Mouse (Mus musculus) myocyte (in vitro differentiated cells): ENCODE measurements around the gene Tnfaip2. TPM values are rescaled to one million over a fixed set of nuclear protein-coding genes. Genes with fewer than 3 reads are reported as not detected.

ENCODE experiments used
- H3K27me3 ChIP-seq: one replicate; pipeline ENCODE4 v1.6.1; 2011; ENCODE audit not compliant: control insufficient read depth, insufficient read depth, insufficient read length
- H3K36me3 ChIP-seq: one replicate; pipeline ENCODE4 v1.6.1; 2011; ENCODE audit not compliant: control insufficient read depth, insufficient read depth
- H3K4me2 ChIP-seq: one replicate; pipeline ENCODE4 v1.6.1; 2011; ENCODE audit warnings: low read depth, control low read depth
- H3K4me3 ChIP-seq: one replicate; pipeline ENCODE4 v1.5.1; 2011; ENCODE audit warnings: mild to moderate bottlenecking, control low read depth, moderate library complexity
- H3K79me2 ChIP-seq: one replicate; pipeline ENCODE4 v1.6.1; 2011; ENCODE audit not compliant: control insufficient read depth, insufficient read depth
- H3ac ChIP-seq: one replicate; pipeline ENCODE4 v1.6.1; 2011; ENCODE audit not compliant: control insufficient read depth, insufficient read length
- CEBPB ChIP-seq: IDR thresholded peaks from 2 replicates; pipeline ENCODE4 v1.6.1; 2011; ENCODE audit warnings: mild to moderate bottlenecking, moderate library complexity; ENCODE audit not compliant: poor library complexity, insufficient read depth, severe bottlenecking
- E2F4 ChIP-seq: IDR thresholded peaks from one replicate; pipeline ENCODE4 v1.6.1; 2011; ENCODE audit warnings: mild to moderate bottlenecking, control low read depth, moderate library complexity; ENCODE audit not compliant: insufficient read depth
- MAX ChIP-seq: IDR thresholded peaks from one replicate; pipeline ENCODE4 v1.6.1; 2011; ENCODE audit warnings: low read depth, mild to moderate bottlenecking, control low read depth
- MYOD1 ChIP-seq, 3 experiments: IDR thresholded peaks; one replicate each; pipeline ENCODE4 v1.6.1; 2011; ENCODE audit warnings: control low read depth in 2 of 3, low read depth in 2 of 3, mild to moderate bottlenecking in 2 of 3, moderate library complexity in 1 of 3; ENCODE audit not compliant: insufficient read length in 2 of 3, control insufficient read depth in 1 of 3
- MYOG ChIP-seq, 3 experiments: IDR thresholded peaks; one replicate each; pipeline ENCODE4 v1.6.1; 2011; ENCODE audit warnings: control low read depth in 2 of 3, low read depth in 2 of 3, mild to moderate bottlenecking in 2 of 3; ENCODE audit not compliant: insufficient read length in 2 of 3, control insufficient read depth in 1 of 3, insufficient read depth in 1 of 3
- POLR2A ChIP-seq: IDR thresholded peaks from one replicate; pipeline ENCODE4 v1.6.1; 2011; ENCODE audit warnings: low read depth, mild to moderate bottlenecking, control low read depth, moderate library complexity; ENCODE audit not compliant: insufficient read length
- POLR2AphosphoS2 ChIP-seq: IDR thresholded peaks from one replicate; pipeline ENCODE4 v1.6.1; 2011; ENCODE audit warnings: low read depth, control low read depth; ENCODE audit not compliant: insufficient read length
- REST ChIP-seq: IDR thresholded peaks from one replicate; pipeline ENCODE4 v1.6.1; 2011; ENCODE audit warnings: mild to moderate bottlenecking, control low read depth, moderate library complexity; ENCODE audit not compliant: insufficient read depth, insufficient read length
- SRF ChIP-seq: IDR thresholded peaks from one replicate; pipeline ENCODE4 v1.6.1; 2011; ENCODE audit warnings: low read depth; ENCODE audit not compliant: control insufficient read depth, insufficient read length
- TCF12 ChIP-seq: IDR thresholded peaks from one replicate; pipeline ENCODE4 v1.6.1; 2011; ENCODE audit warnings: mild to moderate bottlenecking, control low read depth; ENCODE audit not compliant: poor library complexity, insufficient read depth, severe bottlenecking
- TCF3 ChIP-seq: IDR thresholded peaks from one replicate; pipeline ENCODE4 v1.6.1; 2011; ENCODE audit warnings: low read depth, control low read depth; ENCODE audit not compliant: insufficient read length
- USF1 ChIP-seq: IDR thresholded peaks from one replicate; pipeline ENCODE4 v1.6.1; 2011; ENCODE audit warnings: low read depth, mild to moderate bottlenecking, control low read depth, moderate library complexity
- polyA plus RNA-seq: library from polyadenylated mRNA; unstranded; fragments of >200 nt; fragmentation: generic; extraction: Trizol; gene quantifications from one replicate; pipeline ENCODE4 v1.2.1, GENCODE M21; 2012; ENCODE audit warnings: missing spikeins

The Tnfaip2 gene
- polyA plus RNA-seq, 1 experiment = 169 TPM

GRCm38 (mm10) chr12:111428364-111428763, 13.9 kb upstream of the Tnfaip2 start:
- H3K79me2 ChIP-seq = no peaks in the 10 kb centered on the region
- H3K36me3 ChIP-seq = no peaks in the 10 kb centered on the region
- H3K4me2 ChIP-seq = peak overlapping the region; percentile 98
- H3K4me3 ChIP-seq = peak overlapping the region; percentile 39
- no peaks in the 10 kb centered on the region for H3K27me3 ChIP-seq
- TF ChIP-seq MYOD1 (IDR thresholded peaks at IDR 0.05; ENCODE audit: control insufficient read depth in 1 of 3, insufficient read length in 2 of 3, low read depth in 2 of 3) = no peak
- TF ChIP-seq CEBPB = no peak
- TF ChIP-seq TCF12 = no peak
- no peak overlapping the region for H3ac ChIP-seq

DNA sequence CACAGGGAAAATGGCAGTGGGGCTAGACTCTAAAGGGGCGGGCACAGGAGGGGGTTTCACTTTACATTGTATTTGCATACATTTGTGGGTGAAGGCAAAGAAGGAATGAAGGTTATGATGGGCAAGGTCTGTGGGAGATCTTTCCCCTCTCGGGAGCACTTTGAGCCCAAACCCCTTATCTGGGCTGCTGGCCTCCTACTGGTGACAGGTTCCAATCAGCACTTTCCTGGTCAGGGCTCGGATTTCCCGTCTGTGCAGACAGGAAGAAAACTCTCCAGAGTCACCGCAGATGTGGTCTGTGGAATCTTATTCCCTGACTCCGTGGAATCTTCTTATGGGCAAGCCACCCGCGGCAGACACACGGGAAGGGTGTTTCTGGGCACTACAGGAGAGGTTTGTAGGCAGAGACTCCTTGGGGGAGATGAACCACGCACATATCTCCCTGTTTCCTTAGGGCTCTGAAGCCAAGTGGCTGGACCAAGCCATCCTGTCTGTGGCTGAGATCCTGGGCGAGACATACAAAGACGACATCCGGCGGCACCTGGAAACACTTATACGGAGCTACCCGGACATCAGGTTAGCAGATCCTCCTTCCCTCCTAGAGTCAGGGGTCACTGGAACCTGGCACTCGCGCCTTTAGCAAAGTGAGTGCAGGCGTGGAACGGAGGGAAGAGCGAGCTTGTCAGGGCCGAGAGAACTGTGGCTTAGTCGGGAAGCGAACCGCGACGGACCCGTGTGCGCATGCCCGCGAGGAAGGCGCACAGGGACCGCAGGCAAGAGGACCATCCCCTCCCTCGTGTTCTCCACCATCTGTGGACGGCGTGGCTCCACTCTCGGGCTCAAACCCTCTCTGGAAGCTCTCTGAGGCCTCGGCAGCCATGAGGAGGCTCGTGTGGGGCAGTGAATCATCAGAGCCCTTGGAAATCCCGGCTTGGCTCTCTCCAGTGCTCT, 13.0 kb upstream of the Tnfaip2 start:
- H3K4me3 ChIP-seq = peak overlapping the region; percentile 39
- peak overlapping the region; percentile 5 for H3ac ChIP-seq
- H3K4me2 ChIP-seq = peak overlapping the region; percentile 98
- H3K36me3 ChIP-seq = no peaks in the 10 kb centered on the region
- H3K79me2 ChIP-seq = no peaks in the 10 kb centered on the region
- TF ChIP-seq TCF3 = no peak
- peak; percentile 92 for TF ChIP-seq POLR2A
- TF ChIP-seq REST = no peak
- peak in 1 of 3 experiments; percentile 19 for TF ChIP-seq MYOD1 (IDR thresholded peaks at IDR 0.05; ENCODE audit: control insufficient read depth in 1 of 3, insufficient read length in 2 of 3, low read depth in 2 of 3)
- TF ChIP-seq TCF12 = no peak
- TF ChIP-seq POLR2AphosphoS2 = peak; percentile 99
- peak in 1 of 3 experiments; percentile 9 for TF ChIP-seq MYOG (IDR thresholded peaks at IDR 0.05; ENCODE audit: control insufficient read depth in 1 of 3, insufficient read depth in 1 of 3, insufficient read length in 2 of 3, low read depth in 2 of 3)
- TF ChIP-seq MAX = peak; percentile 25
- no peaks in the 10 kb centered on the region for H3K27me3 ChIP-seq

DNA sequence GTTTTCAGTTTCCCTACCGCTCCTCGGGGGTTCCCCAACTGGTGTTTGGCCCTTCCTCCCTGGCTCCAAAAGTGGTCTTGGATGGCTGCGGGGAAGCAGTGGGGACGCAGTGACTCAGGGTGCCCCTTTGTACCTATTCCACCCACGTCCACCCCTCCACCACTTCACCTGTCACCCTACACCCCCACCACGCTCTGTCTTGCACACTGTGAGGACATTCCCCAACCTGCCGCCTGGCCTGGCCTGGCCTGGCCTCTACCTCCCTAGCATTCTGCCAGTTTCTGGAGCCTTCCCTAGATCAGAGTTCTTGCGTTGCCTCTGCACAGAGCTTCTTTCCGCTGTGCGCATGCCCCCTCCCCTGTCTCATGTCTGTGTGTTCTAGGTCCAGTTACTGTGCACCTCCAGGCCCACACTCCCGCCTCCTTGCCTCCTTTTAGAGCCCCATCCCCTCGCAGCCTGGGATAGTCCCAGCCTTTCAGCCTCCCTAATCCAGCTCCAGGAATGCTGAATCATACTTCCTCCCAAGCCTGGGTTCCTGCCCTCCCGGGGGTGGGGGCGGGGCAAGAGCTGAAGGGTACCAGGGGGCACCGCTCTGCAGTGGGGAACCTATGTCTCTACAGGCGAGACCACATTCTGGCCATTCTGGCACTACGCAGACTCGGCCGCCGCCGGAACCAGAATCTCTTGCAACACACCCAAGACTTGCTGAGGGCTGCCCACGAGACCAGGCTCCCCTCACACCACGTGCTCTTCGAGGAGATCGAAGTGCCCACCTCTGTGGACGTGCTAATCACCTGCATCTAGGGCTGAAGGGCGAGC, 12.0 kb upstream of the Tnfaip2 start:
- no peaks in the 10 kb centered on the region for H3K27me3 ChIP-seq
- no peaks in the 10 kb centered on the region for H3K36me3 ChIP-seq
- TF ChIP-seq MYOG (IDR thresholded peaks at IDR 0.05; ENCODE audit: control insufficient read depth in 1 of 3, insufficient read depth in 1 of 3, insufficient read length in 2 of 3, low read depth in 2 of 3) = no peak
- TF ChIP-seq TCF3 = no peak
- peak; percentile 59 for TF ChIP-seq POLR2AphosphoS2
- TF ChIP-seq MAX = no peak
- TF ChIP-seq CEBPB = 0 out of 2 replicates have a peak, but pooled peaks have one; percentile 12
- TF ChIP-seq E2F4 = no peak
- no peak for TF ChIP-seq SRF
- TF ChIP-seq USF1 = peak; percentile 67
- peak in 1 of 3 experiments; percentile 62 for TF ChIP-seq MYOD1 (IDR thresholded peaks at IDR 0.05; ENCODE audit: control insufficient read depth in 1 of 3, insufficient read length in 2 of 3, low read depth in 2 of 3)
- peak; percentile 52 for TF ChIP-seq POLR2A
- TF ChIP-seq REST = no peak
- TF ChIP-seq TCF12 = no peak
- H3ac ChIP-seq = peak overlapping the region; percentile 5
- H3K4me2 ChIP-seq = peak overlapping the region; percentile 98
- H3K4me3 ChIP-seq = peak overlapping the region; percentile 39
- H3K79me2 ChIP-seq = no peaks in the 10 kb centered on the region

- Histone ChIP-seq H3K4me3 (peak overlapping the region; percentile 39), H3K4me2 (peak overlapping the region; percentile 98), H3K79me2 (no peaks in the 10 kb centered on the region), H3ac (peak overlapping the region; percentile 5), H3K27me3 (no peaks in the 10 kb centered on the region), H3K36me3 (no peaks in the 10 kb centered on the region)
- TF ChIP-seq POLR2A (peak; percentile 49), MYOG (IDR thresholded peaks at IDR 0.05; ENCODE audit: control insufficient read depth in 1 of 3, insufficient read depth in 1 of 3, insufficient read length in 2 of 3, low read depth in 2 of 3) (peak in 1 of 3 experiments; percentile 58), MYOD1 (IDR thresholded peaks at IDR 0.05; ENCODE audit: control insufficient read depth in 1 of 3, insufficient read length in 2 of 3, low read depth in 2 of 3) (peak in 1 of 3 experiments; percentile 45), E2F4 (no peak)
These were observed 11.1 kb upstream of the Tnfaip2 start for GRCm38 (mm10) chr12:111430868-111431817.
